In the genomic region with DNA sequence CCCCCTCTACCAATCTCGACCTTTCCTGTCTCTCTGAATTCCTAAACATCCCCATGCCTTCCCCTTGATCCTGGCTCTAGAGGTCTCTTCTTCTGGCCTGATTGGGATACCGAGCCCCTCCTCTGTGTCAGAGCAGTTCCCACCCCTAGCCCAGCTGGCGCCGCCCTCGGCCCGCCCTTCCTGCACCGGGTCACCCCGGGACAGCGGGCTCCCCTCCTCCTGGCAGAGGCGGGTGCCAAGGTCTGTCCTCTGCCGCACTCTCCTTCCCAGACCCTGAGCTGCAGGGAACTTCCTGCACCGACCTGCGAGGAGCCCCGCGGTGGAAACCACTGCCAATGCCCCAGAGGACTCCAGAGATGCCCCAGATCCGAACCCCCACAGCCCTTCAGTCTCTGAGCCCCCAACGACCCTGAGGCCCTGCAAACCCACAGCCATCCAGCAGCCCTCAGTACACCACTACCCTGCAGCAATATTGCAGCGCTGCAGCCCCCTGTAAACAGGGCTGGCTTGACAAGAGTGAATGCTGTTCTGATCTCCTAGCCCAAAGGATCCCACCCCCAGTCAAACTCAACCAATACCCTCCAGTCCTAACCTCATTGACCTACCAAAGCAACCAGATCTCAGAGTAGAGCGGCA, we compare ENCODE assay signal across 7 mouse cellular contexts. TPM values are rescaled to one million over a fixed set of nuclear protein-coding genes. Genes with fewer than 3 reads are reported as not detected.
DNase-seq lines count a peak whose midpoint lies in the region; ATAC-seq and TF ChIP-seq lines count a peak whose summit lies in the region.

No protein-coding gene starts in this region.

- DNase-seq in adrenal gland, postnatal 4 days (ENCODE audit: low spot score in 2 of 2): peak; percentile 32 to 35
- peak; percentile 36 for DNase-seq in embryo, embryonic 9.5 days (ENCODE audit: extremely low spot score)
- peak; percentile 82 for DNase-seq in heart, adult 2 months
- peak; percentile 9 for DNase-seq in liver
- no peak for DNase-seq in midbrain, postnatal 0 days (ENCODE audit: low spot score)
- DNase-seq in thymus, postnatal 36 days: peak; percentile 26 to 49

- TF ChIP-seq POLR2A in heart, adult 2 months (IDR thresholded peaks at IDR 0.05; ENCODE audit: insufficient read depth, low read depth, low read length): 0 out of 2 replicates have a peak, but pooled peaks have one; percentile 11

- WGBS in heart, adult 2 months: 6% methylated on average over 19 of the region's 19 CpGs
- WGBS in intestine, postnatal 0 days: 7% methylated on average over 19 of the region's 19 CpGs
- WGBS in midbrain, postnatal 0 days: 12% methylated on average over 19 of the region's 19 CpGs

- TF ChIP-seq CTCF in heart, adult 2 months (IDR thresholded peaks at IDR 0.05): no peak
- TF ChIP-seq CTCF in intestine, postnatal 0 days (IDR thresholded peaks at IDR 0.05; ENCODE audit: low read depth): no peak
- TF ChIP-seq CTCF in midbrain, postnatal 0 days (IDR thresholded peaks at IDR 0.05): no peak

- H3K27ac ChIP-seq in heart, adult 2 months: no peak overlapping the region
- H3K27ac ChIP-seq in intestine, postnatal 0 days (ENCODE audit: low read depth, low read length): no peak overlapping the region
- no peak overlapping the region for H3K27ac ChIP-seq in midbrain, postnatal 0 days (ENCODE audit: low read depth, low read length)

- H3K9me3 ChIP-seq in intestine, postnatal 0 days (ENCODE audit: control insufficient read depth): no peaks in the 10 kb centered on the region
- no peaks in the 10 kb centered on the region for H3K9me3 ChIP-seq in midbrain, postnatal 0 days (ENCODE audit: low read length)

- peak; percentile 53; the same call in 1 of the 2 replicates for ATAC-seq in intestine, postnatal 0 days
- ATAC-seq in midbrain, postnatal 0 days (ENCODE audit: low FRiP score): peak; percentile 61; the same call in 1 of the 2 replicates

- H3K36me3 ChIP-seq in heart, adult 2 months (ENCODE audit: control insufficient read depth, insufficient read depth, low read length): no peaks in the 10 kb centered on the region; the same call in 1 of the 2 replicates
- no peaks in the 10 kb centered on the region for H3K36me3 ChIP-seq in intestine, postnatal 0 days (ENCODE audit: control insufficient read depth, insufficient read depth)
- H3K36me3 ChIP-seq in midbrain, postnatal 0 days (ENCODE audit: insufficient read depth, low read length): no peaks in the 10 kb centered on the region

- no peak overlapping the region for H3K4me3 ChIP-seq in heart, adult 2 months
- no peak overlapping the region for H3K4me3 ChIP-seq in intestine, postnatal 0 days (ENCODE audit: low read depth, low read length)
- no peak overlapping the region for H3K4me3 ChIP-seq in midbrain, postnatal 0 days (ENCODE audit: low read depth, low read length)

- peak overlapping the region; percentile 48 for H3K4me2 ChIP-seq in intestine, postnatal 0 days (replicated peaks; ENCODE audit: low read depth)
- H3K4me2 ChIP-seq in midbrain, postnatal 0 days (ENCODE audit: low read depth, low read length, poor library complexity, severe bottlenecking): peak overlapping the region; percentile 30

- H3K9ac ChIP-seq in heart, adult 2 months (ENCODE audit: low read depth, low read length): no peak overlapping the region
- H3K9ac ChIP-seq in intestine, postnatal 0 days (ENCODE audit: low read depth, low read length): no peak overlapping the region
- no peak overlapping the region for H3K9ac ChIP-seq in midbrain, postnatal 0 days (replicated peaks; ENCODE audit: low read length, poor library complexity, severe bottlenecking)

- intact Hi-C loops in heart, adult 2 months (cut with DNase I): no loop called here

- no peaks in the 10 kb centered on the region for H3K27me3 ChIP-seq in heart, adult 2 months (ENCODE audit: control insufficient read depth, insufficient read depth, low read length)
- H3K27me3 ChIP-seq in intestine, postnatal 0 days (replicated peaks; ENCODE audit: control insufficient read depth, insufficient read depth, low read length): no peaks in the 10 kb centered on the region
- no peaks in the 10 kb centered on the region for H3K27me3 ChIP-seq in midbrain, postnatal 0 days (ENCODE audit: insufficient read depth, low read length)

- peaks cover 4% of the 10 kb centered on the region; the same call in 1 of the 2 replicates for H3K4me1 ChIP-seq in heart, adult 2 months (ENCODE audit: control insufficient read depth, insufficient read depth, low read length)
- H3K4me1 ChIP-seq in intestine, postnatal 0 days (replicated peaks; ENCODE audit: control insufficient read depth, insufficient read depth, low read length): no peaks in the 10 kb centered on the region
- 0 out of 2 replicates have a peak, but pooled peaks cover 3% of the 10 kb centered on the region for H3K4me1 ChIP-seq in midbrain, postnatal 0 days (ENCODE audit: insufficient read depth, low read length)

- no peak for TF ChIP-seq EP300 in heart, adult 2 months (IDR thresholded peaks at IDR 0.05; ENCODE audit: insufficient read depth, low read depth, low read length)

- H3K79me2 ChIP-seq in heart, adult 2 months (replicated peaks; ENCODE audit: control insufficient read depth, insufficient read depth, low read length): no peaks in the 10 kb centered on the region

RNA-seq across cellular contexts. Expression of gene Thrb, which starts 27.1 kb away (rescaled TPM):
- total RNA-seq in adrenal gland, postnatal 4 days (2021): 10 to 100 TPM; 43.1 to 46.0 TPM
- 10 to 100 TPM; 27.5 to 28.1 TPM for total RNA-seq in heart, adult 2 months (2021)
- 7.7 and 10.6 TPM in 2 replicates for polyA plus RNA-seq in heart, adult 2 months (2012; rRNA removed)
- polyA plus RNA-seq in intestine, postnatal 0 days (2015; fragmentation: Nextera tagmentation; extraction: Ambion mirVana): 5.8 and 7.0 TPM in 2 replicates
- total RNA-seq in midbrain, postnatal 0 days (2014; rRNA removed): 2.6 and 8.9 TPM in 2 replicates
- 1.8 and 2.1 TPM in 2 replicates for polyA plus RNA-seq in midbrain, postnatal 0 days (2015; fragmentation: Nextera tagmentation; extraction: Ambion mirVana)
